Mouse (Mus musculus) B cell, adult 2 months (primary cell): Measurements from ENCODE around the gene Primpol.
"Not testable (repeated sequence)": the region's sequence is repeated elsewhere in the genome, so short reads cannot be mapped to it uniquely, and the experiment has no call there.

ENCODE experiments used
- DNase-seq, 2 experiments: peaks; one replicate each; pipeline ENCODE4 v3.0.0; 2022

The Primpol gene

GRCm38 (mm10) chr8:46600959-46601707 is 15.9 kb downstream of the Primpol start:
- no peak for DNase-seq

- no peak for DNase-seq
Measured at GRCm38 (mm10) chr8:46599314-46599904, 17.6 kb downstream of the Primpol start.

- DNase-seq = no peak
Measured at GRCm38 (mm10) chr8:46598753-46599152, 18.3 kb downstream of the Primpol start.

- DNase-seq = no peak
Measured at GRCm38 (mm10) chr8:46598114-46598513, 18.9 kb downstream of the Primpol start.

GRCm38 (mm10) chr8:46597411-46597810 is 19.6 kb downstream of the Primpol start:
- DNase-seq = no peak

GRCm38 (mm10) chr8:46596530-46596929 is 20.5 kb downstream of the Primpol start:
- no peak for DNase-seq

GRCm38 (mm10) chr8:46595593-46595992 is 21.4 kb downstream of the Primpol start:
- DNase-seq = peak; percentile 56 to 57

- no peak for DNase-seq
Measured at GRCm38 (mm10) chr8:46593772-46594171, 23.2 kb downstream of the Primpol start.

- DNase-seq = no peak
Measured at GRCm38 (mm10) chr8:46593067-46593466, 23.9 kb downstream of the Primpol start.

- DNase-seq = no peak
Measured at GRCm38 (mm10) chr8:46588663-46589062, 28.3 kb downstream of the Primpol start.

- DNase-seq = no peak
Measured at GRCm38 (mm10) chr8:46587911-46588310, 29.1 kb downstream of the Primpol start.

- DNase-seq = no peak
Measured at GRCm38 (mm10) chr8:46585576-46585975, 31.4 kb downstream of the Primpol start.

- DNase-seq = not testable (repeated sequence)
Measured at GRCm38 (mm10) chr8:46584328-46584727, 32.7 kb downstream of the Primpol start.

- DNase-seq = no peak
Measured at GRCm38 (mm10) chr8:46578794-46579193, 38.2 kb downstream of the Primpol start.

- no peak for DNase-seq
Measured at GRCm38 (mm10) chr8:46573964-46574363, 43.0 kb downstream of the Primpol start.

- DNase-seq = no peak
Measured at GRCm38 (mm10) chr8:46573446-46573845, 43.6 kb downstream of the Primpol start.

GRCm38 (mm10) chr8:46570673-46571072 is 46.3 kb downstream of the Primpol start:
- no peak for DNase-seq

- no peak for DNase-seq
Measured at GRCm38 (mm10) chr8:46569659-46570441, 47.2 kb downstream of the Primpol start.

GRCm38 (mm10) chr8:46568942-46569341 is 48.1 kb downstream of the Primpol start:
- DNase-seq = no peak

GRCm38 (mm10) chr8:46567946-46568345 is 49.1 kb downstream of the Primpol start:
- no peak for DNase-seq

- DNase-seq = no peak
Measured at GRCm38 (mm10) chr8:46566914-46567529, 50.0 kb downstream of the Primpol start.

- DNase-seq = no peak
Measured at GRCm38 (mm10) chr8:46562333-46562732, 54.7 kb downstream of the Primpol start.

- peak; percentile 57 to 59 for DNase-seq
Measured at GRCm38 (mm10) chr8:46559428-46559827, 57.6 kb downstream of the Primpol start.
